Mouse (Mus musculus) midbrain, embryonic 13.5 days (tissue): ENCODE measurements around the gene Trak1. TPM values are rescaled to one million over a fixed set of nuclear protein-coding genes. Genes with fewer than 3 reads are reported as not detected.
A peak's percentile ranks its signal among the peaks of the same experiment; 100 is the strongest.

Experiments used
- ATAC-seq: fragments of 200-750 bp; cut with Nextera tagmentation; 2 replicates; pipeline ENCODE4 v1.8.0; 2017; ENCODE audit warnings: mild to moderate bottlenecking, moderate TSS enrichment, moderate library complexity
- H3K27ac ChIP-seq: fragments of 300-500 bp; sonication (generic); 2 replicates; pipeline ENCODE4 v1.5.1; 2015; ENCODE audit warnings: inconsistent platforms, mild to moderate bottlenecking, moderate library complexity
- H3K27me3 ChIP-seq: fragments of 300-500 bp; sonication (generic); 2 replicates; pipeline ENCODE4 v1.6.1; 2015; ENCODE audit warnings: mild to moderate bottlenecking, inconsistent platforms
- H3K36me3 ChIP-seq: fragments of 300-500 bp; sonication (generic); 2 replicates; pipeline ENCODE4 v1.6.1; 2015; ENCODE audit warnings: mild to moderate bottlenecking, inconsistent platforms
- H3K4me1 ChIP-seq: fragments of 300-500 bp; sonication (generic); replicated peaks from 2 replicates; pipeline ENCODE4 v1.6.1; 2015; ENCODE audit warnings: inconsistent platforms
- H3K4me2 ChIP-seq: fragments of 300-500 bp; sonication (generic); replicated peaks from 2 replicates; pipeline ENCODE4 v1.6.1; 2015; ENCODE audit warnings: moderate library complexity, mild to moderate bottlenecking, inconsistent platforms
- H3K4me3 ChIP-seq: fragments of 300-500 bp; sonication (generic); replicated peaks from 2 replicates; pipeline ENCODE4 v1.5.1; 2015; ENCODE audit warnings: mild to moderate bottlenecking, inconsistent platforms
- H3K9ac ChIP-seq: fragments of 300-500 bp; sonication (generic); replicated peaks from 2 replicates; pipeline ENCODE4 v1.6.1; 2015; ENCODE audit warnings: mild to moderate bottlenecking, inconsistent platforms
- H3K9me3 ChIP-seq: fragments of 300-500 bp; sonication (generic); 2 replicates; pipeline ENCODE4 v1.6.1; 2016; ENCODE audit warnings: mild to moderate bottlenecking, inconsistent platforms
- WGBS: fragments of 180-500 bp; shearing (Covaris S2); methylation state at CpG from one replicate; pipeline ENCODE4 v1.1.7; 2015; 5-methylcytosine and 5-hydroxymethylcytosine counted together
- polyA plus RNA-seq: library from polyadenylated mRNA; unstranded; fragments of >200 nt; fragmentation: Nextera tagmentation; extraction: Ambion mirVana; gene quantifications from 2 replicates; pipeline ENCODE4 v1.2.1, GENCODE M21; 2015

The Trak1 gene
- polyA plus RNA-seq, 1 experiment from 2014 or later = 44.8 TPM

DNA sequence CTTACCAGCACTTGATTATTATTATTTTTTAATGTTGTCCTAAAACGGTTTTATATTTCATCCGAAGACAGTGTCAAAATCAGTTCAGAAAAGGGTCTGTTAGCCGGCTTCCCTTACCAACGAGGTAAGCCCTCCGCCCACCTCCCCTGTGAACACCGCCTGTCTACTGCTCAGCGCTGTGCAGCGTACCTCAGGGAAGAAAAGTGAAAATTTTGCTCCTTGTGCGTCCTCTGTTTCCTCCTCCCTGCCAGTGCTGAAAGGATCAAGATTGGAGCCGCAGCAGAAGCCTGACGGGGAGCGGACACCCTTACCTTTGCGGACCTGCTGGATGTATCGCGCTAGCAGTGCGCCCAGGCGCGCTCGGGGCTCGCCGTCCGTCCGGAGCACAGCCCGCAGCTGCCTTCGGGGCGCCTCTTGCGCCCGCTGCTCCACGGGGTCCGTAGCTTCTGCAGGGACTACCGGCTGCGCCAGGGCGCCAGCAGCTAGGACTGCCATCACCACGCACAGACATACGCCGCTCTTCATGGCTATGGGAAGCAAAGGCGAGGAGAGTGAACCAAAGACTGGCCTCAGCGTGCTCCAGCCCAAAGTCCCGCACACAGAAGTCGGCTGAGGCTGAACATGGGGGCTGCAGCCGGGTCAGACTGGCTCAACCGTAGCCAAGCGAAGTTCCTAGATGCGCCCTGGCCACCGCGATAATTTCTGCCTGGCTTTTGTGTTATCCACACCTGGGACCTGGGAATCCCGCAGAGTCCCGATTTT lies 196.9 kb downstream of the Trak1 start:
- peaks cover 56% of the 10 kb centered on the region for H3K27me3 ChIP-seq
- H3K9ac ChIP-seq = peak overlapping the region; percentile 39; the same call in 1 of the 2 replicates
- H3K36me3 ChIP-seq = no peaks in the 10 kb centered on the region
- WGBS = 3% methylated on average over 48 of the region's 48 CpGs
- no peaks in the 10 kb centered on the region for H3K9me3 ChIP-seq
- ATAC-seq = peak; percentile 50; the same call in 1 of the 2 replicates
- H3K4me2 ChIP-seq = peak overlapping the region; percentile 59
- peaks cover 22% of the 10 kb centered on the region for H3K4me1 ChIP-seq
- H3K27ac ChIP-seq = no peak overlapping the region
- H3K4me3 ChIP-seq = peak overlapping the region; percentile 37

DNA sequence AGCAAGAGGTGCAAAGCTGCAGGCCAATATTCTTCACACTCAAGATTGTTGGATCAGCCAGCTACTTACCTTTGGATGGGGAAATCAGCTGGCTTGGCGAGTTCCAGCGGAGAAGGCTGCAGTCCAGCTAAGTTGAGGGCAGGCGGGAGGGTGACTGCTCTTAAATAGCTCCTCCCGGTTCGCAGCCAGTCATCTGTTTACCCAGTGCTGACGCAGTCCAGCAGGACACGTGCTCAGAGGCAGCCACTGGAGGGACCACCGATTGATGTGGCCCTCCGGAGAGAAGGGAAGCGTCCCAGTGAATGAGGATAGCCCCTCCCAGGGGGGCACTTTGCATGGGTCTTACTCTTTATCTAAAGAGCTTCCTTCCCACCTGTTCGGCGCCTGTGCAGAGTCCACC lies 198.2 kb downstream of the Trak1 start, which contains the start of gene Cck:
Gene Cck (minus strand): TSS at position 166 of the 400 bp plus-strand sequence.
- Histone ChIP-seq H3K4me1 (peaks cover 24% of the 10 kb centered on the region), H3K36me3 (no peaks in the 10 kb centered on the region), H3K4me3 (peak within 1 kb of the TSS; percentile 37), H3K4me2 (peak within 1 kb of the TSS; percentile 59), H3K9me3 (no peaks in the 10 kb centered on the region), H3K9ac (0 out of 2 replicates have a peak within 1 kb of the TSS, but pooled peaks have one; percentile 39), H3K27me3 (peaks cover 56% of the 10 kb centered on the region), H3K27ac (no peak within 1 kb of the TSS)
- peak; percentile 34; the same call in 1 of the 2 replicates for ATAC-seq
- WGBS = 2% methylated on average over 12 of the region's 12 CpGs

DNA sequence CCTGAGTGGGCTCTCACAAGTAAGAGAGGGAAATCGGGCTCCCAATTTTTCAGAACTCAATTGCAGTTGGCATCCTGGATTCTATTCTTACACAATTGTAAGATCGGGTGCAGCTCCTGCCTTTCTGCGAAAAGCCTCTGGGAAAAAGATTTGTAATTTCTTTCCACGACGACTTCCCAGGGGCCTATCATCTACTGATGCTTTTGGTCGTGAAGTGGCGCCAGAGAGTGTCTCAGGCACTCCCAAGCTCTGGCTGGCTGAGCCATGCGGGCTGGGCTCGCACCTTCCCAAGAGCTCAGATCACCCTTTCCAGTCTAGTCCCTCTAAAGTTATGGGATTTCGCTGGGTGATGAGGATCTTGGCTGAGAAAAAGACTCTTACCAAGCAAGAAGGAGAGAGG lies 198.8 kb downstream of the Trak1 start:
- no peaks in the 10 kb centered on the region for H3K36me3 ChIP-seq
- 30% methylated on average over 10 of the region's 10 CpGs for WGBS
- H3K4me2 ChIP-seq = no peak overlapping the region
- H3K27me3 ChIP-seq = peaks cover 56% of the 10 kb centered on the region
- H3K4me3 ChIP-seq = no peak overlapping the region
- H3K9ac ChIP-seq = no peak overlapping the region
- peaks cover 26% of the 10 kb centered on the region for H3K4me1 ChIP-seq
- no peaks in the 10 kb centered on the region for H3K9me3 ChIP-seq
- H3K27ac ChIP-seq = no peak overlapping the region
- no peak for ATAC-seq

DNA sequence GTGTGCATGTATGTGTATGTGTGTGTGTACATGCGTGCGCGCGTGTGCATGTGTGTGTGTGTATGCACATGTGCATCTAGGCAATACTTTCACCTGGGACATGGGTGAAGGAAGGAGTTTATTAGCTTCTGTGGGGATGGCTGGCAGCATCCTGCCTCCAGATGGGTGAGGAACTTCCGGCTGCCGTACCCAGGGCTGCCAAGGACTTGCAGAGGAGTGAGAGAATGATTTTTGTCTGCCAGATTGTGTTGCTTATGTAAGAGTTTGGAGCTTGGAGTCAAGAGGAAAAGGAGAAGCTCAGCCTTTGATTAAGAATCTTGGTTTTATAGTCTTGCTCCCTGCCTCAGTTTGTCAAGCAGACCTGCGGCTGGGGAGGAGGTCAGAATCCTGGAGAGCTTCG lies 208.0 kb downstream of the Trak1 start:
- Histone ChIP-seq H3K4me2 (no peak overlapping the region), H3K27ac (no peak overlapping the region), H3K4me3 (no peak overlapping the region), H3K27me3 (no peaks in the 10 kb centered on the region), H3K36me3 (no peaks in the 10 kb centered on the region), H3K9me3 (no peaks in the 10 kb centered on the region), H3K4me1 (0 out of 2 replicates have a peak, but pooled peaks cover 3% of the 10 kb centered on the region), H3K9ac (no peak overlapping the region)
- WGBS = 95% methylated on average over 8 of the region's 8 CpGs
- ATAC-seq = no peak

DNA sequence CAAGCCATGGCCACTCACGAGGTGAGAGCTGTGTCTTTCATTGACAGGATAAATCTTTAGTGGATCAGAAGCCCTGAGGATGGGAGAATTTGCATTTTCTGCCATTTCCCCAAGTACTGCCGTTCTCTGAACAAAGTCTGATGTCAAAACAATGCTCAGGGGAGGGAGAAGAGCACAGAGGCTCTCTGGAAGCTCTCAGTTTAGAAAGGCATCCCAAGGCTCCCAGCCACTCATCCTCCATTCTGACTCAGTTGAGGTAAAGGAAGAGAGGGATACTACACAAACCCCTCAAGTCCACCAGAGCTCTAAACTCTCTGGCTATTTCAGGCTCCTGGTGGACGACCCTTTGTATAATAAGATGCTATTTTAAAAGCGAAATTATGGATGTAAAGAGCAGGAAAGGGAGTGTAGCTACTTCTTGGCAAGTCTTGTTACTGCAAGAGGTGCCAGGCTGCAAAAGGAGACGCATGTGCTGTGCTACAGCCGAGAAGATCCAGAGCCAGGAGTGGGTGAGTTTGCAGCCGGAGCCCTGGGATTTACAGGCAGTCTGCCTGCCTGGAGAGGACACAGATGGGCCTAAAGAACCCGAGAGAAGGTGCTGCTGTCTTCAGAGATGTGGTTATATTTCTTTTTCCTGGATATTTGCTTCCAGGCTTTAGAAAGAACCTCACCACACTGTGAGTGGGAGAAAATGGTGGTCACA lies 209.3 kb downstream of the Trak1 start:
- ATAC-seq = no peak
- Histone ChIP-seq H3K27ac (no peak overlapping the region), H3K9ac (no peak overlapping the region), H3K4me3 (no peak overlapping the region), H3K4me2 (no peak overlapping the region), H3K27me3 (no peaks in the 10 kb centered on the region), H3K4me1 (no peaks in the 10 kb centered on the region), H3K36me3 (no peaks in the 10 kb centered on the region), H3K9me3 (no peaks in the 10 kb centered on the region)
- WGBS = 60% methylated on average over 8 of the region's 8 CpGs

DNA sequence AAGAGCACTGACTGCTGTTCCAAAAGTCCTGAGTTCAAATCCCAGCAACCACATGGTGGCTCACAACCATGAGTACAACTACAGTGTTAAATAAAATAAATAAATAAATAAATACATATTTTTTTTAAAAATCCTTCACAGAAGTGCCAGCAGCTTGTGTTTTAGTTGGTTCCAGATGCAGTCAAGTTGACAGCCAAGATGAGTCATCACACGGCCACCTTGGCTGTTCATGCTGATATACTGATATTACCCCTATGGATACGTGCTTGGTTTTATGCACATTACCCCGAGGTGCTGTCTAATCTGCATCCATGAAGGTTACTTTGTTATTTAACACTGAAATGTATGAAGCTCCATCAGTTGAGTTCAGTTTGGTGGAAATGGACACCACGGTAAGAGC lies 214.6 kb downstream of the Trak1 start:
- Histone ChIP-seq H3K9ac (no peak overlapping the region), H3K4me2 (no peak overlapping the region), H3K27ac (no peak overlapping the region), H3K4me3 (no peak overlapping the region), H3K27me3 (no peaks in the 10 kb centered on the region), H3K9me3 (no peaks in the 10 kb centered on the region), H3K4me1 (no peaks in the 10 kb centered on the region), H3K36me3 (no peaks in the 10 kb centered on the region)
- 96% methylated on average over 4 of the region's 4 CpGs for WGBS
- no peak for ATAC-seq

DNA sequence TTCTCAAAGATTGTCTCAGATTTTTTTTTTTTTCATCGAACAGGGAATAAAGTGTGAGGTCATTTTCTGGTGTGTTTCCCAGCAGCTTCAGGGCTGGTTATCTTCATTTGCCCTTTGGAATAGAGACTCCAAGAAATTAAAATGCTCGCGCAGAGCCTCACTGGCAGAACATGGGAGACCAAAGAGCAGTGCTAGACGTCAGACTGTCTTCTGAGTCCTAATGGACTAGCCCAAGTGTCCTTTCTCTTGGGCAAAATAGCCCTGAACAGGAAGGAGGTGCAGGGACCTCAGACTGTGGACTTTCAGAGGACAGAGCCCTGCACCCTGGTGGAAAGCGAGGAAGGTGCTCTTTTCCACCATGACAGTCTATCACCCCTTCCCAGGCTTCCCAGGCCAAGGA lies 217.2 kb downstream of the Trak1 start:
- ATAC-seq = no peak
- 89% methylated on average over 5 of the region's 5 CpGs for WGBS
- no peak overlapping the region for H3K4me3 ChIP-seq

DNA sequence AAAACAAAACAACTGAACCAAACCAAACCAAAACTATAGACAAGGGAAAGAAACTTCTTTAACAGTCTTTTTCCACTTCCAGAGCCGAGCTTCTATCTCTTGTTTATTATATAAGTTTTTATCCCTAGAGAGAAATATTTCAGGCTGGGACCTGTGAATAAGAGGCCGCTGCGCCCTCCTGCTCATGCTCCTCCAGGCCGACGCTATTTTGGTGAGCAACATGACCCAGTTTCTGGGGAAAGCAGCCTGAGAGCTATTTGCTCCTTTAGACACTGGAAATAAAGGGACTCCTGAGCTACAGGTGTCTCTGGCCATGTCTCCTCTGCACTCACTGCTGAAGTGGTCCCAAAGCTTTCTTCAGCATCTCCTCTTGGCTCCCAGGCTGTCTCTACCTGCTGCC lies 222.7 kb downstream of the Trak1 start:
- Histone ChIP-seq H3K9me3 (no peaks in the 10 kb centered on the region), H3K27ac (no peak overlapping the region), H3K4me3 (no peak overlapping the region), H3K4me1 (no peaks in the 10 kb centered on the region), H3K9ac (no peak overlapping the region), H3K4me2 (no peak overlapping the region), H3K36me3 (no peaks in the 10 kb centered on the region), H3K27me3 (no peaks in the 10 kb centered on the region)
- 86% methylated on average over 5 of the region's 5 CpGs for WGBS
- ATAC-seq = no peak

More for the DNA sequence above, 217.2 kb downstream of the Trak1 start:
- no peak overlapping the region for H3K9ac ChIP-seq
- H3K27me3 ChIP-seq = no peaks in the 10 kb centered on the region
- H3K36me3 ChIP-seq = no peaks in the 10 kb centered on the region
- no peaks in the 10 kb centered on the region for H3K4me1 ChIP-seq
- no peaks in the 10 kb centered on the region for H3K9me3 ChIP-seq
- H3K27ac ChIP-seq = no peak overlapping the region
- H3K4me2 ChIP-seq = no peak overlapping the region

Other genes with a start within 250 kb of the Trak1 start
- 151 and 159 TPM in 2 replicates for gene Ulk4, start 20.3 kb upstream of the Trak1 start, polyA plus RNA-seq
- 12.0 and 24.1 TPM in 2 replicates for gene Cck, start 198.2 kb downstream of the Trak1 start, polyA plus RNA-seq